Comparison of ENCODE assay signal across 19 mouse cellular contexts in genomic region chr6:82879463-82880089, GRCm38 (mm10). TPM values are rescaled to one million over a fixed set of nuclear protein-coding genes. Genes with fewer than 3 reads are reported as not detected.
DNase-seq lines count a peak whose midpoint lies in the region; ATAC-seq and TF ChIP-seq lines count a peak whose summit lies in the region.
"Had no signal": no experiment of that assay in that cellular context is flagged by ENCODE, and none has a peak within 500 bp of the region (broad histone marks: within the 10 kb centered on the region; RNA-seq: fewer than 3 reads in every experiment).

No protein-coding gene starts in this region.

- no peaks in the 10 kb centered on the region for H3K36me3 ChIP-seq in forebrain, postnatal 0 days (ENCODE audit: insufficient read depth)
- no peaks in the 10 kb centered on the region for H3K36me3 ChIP-seq in forebrain, embryonic 13.5 days (ENCODE audit: poor library complexity, severe bottlenecking)
- H3K36me3 ChIP-seq in lung, postnatal 0 days (ENCODE audit: insufficient read depth, low read length): no peaks in the 10 kb centered on the region
- H3K36me3 ChIP-seq in intestine, postnatal 0 days (ENCODE audit: control insufficient read depth, insufficient read depth): no peaks in the 10 kb centered on the region
- no peaks in the 10 kb centered on the region for H3K36me3 ChIP-seq in stomach, embryonic 16.5 days (ENCODE audit: control insufficient read depth, insufficient read depth, low read length)
- H3K36me3 ChIP-seq: forebrain, embryonic 15.5 days; heart, embryonic 13.5 days had no signal

- no peak overlapping the region for H3K4me2 ChIP-seq in forebrain, postnatal 0 days (ENCODE audit: low read depth)
- no peak overlapping the region for H3K4me2 ChIP-seq in forebrain, embryonic 13.5 days
- H3K4me2 ChIP-seq in lung, postnatal 0 days (replicated peaks; ENCODE audit: low read depth, low read length): no peak overlapping the region
- H3K4me2 ChIP-seq in intestine, postnatal 0 days (replicated peaks; ENCODE audit: low read depth): peak overlapping the region; percentile 13; the same call in 1 of the 2 replicates
- 0 out of 2 replicates have a peak overlapping the region, but pooled peaks have one; percentile 20 for H3K4me2 ChIP-seq in stomach, embryonic 16.5 days (ENCODE audit: low read depth, low read length)
- H3K4me2 ChIP-seq: forebrain, embryonic 15.5 days; heart, embryonic 13.5 days; liver, embryonic 11.5 days; lung, embryonic 14.5 days had no signal

- no peaks in the 10 kb centered on the region for H3K9me3 ChIP-seq in forebrain, postnatal 0 days (ENCODE audit: low read length)
- no peaks in the 10 kb centered on the region for H3K9me3 ChIP-seq in forebrain, embryonic 13.5 days (replicated peaks)
- H3K9me3 ChIP-seq in lung, postnatal 0 days (ENCODE audit: low read length): no peaks in the 10 kb centered on the region
- H3K9me3 ChIP-seq in intestine, postnatal 0 days (ENCODE audit: control insufficient read depth): no peaks in the 10 kb centered on the region
- H3K9me3 ChIP-seq in stomach, embryonic 16.5 days (replicated peaks; ENCODE audit: control insufficient read depth, low read length): no peaks in the 10 kb centered on the region
- H3K9me3 ChIP-seq: forebrain, embryonic 15.5 days; heart, embryonic 13.5 days had no signal

- no peak overlapping the region for H3K27ac ChIP-seq in forebrain, postnatal 0 days (ENCODE audit: low read depth, low read length)
- no peak overlapping the region for H3K27ac ChIP-seq in forebrain, embryonic 13.5 days
- no peak overlapping the region for H3K27ac ChIP-seq in lung, postnatal 0 days (ENCODE audit: low read length)
- H3K27ac ChIP-seq in intestine, postnatal 0 days (ENCODE audit: low read depth, low read length): no peak overlapping the region
- H3K27ac ChIP-seq in stomach, embryonic 16.5 days (ENCODE audit: low read length): peak overlapping the region; percentile 31; the same call in 1 of the 2 replicates
- H3K27ac ChIP-seq: forebrain, embryonic 15.5 days; heart, embryonic 13.5 days; hindbrain, postnatal 0 days had no signal

- H3K27me3 ChIP-seq in forebrain, postnatal 0 days (ENCODE audit: insufficient read depth, low read length): no peaks in the 10 kb centered on the region
- no peaks in the 10 kb centered on the region for H3K27me3 ChIP-seq in forebrain, embryonic 13.5 days
- no peaks in the 10 kb centered on the region for H3K27me3 ChIP-seq in lung, postnatal 0 days (replicated peaks; ENCODE audit: insufficient read depth, low read length)
- no peaks in the 10 kb centered on the region for H3K27me3 ChIP-seq in intestine, postnatal 0 days (replicated peaks; ENCODE audit: control insufficient read depth, insufficient read depth, low read length)
- no peaks in the 10 kb centered on the region for H3K27me3 ChIP-seq in stomach, embryonic 16.5 days (ENCODE audit: control insufficient read depth, insufficient read depth, low read length)
- H3K27me3 ChIP-seq: CH12.LX; forebrain, embryonic 15.5 days; heart, embryonic 13.5 days had no signal

- H3K9ac ChIP-seq in forebrain, postnatal 0 days: no peak overlapping the region
- H3K9ac ChIP-seq in forebrain, embryonic 13.5 days: no peak overlapping the region
- no peak overlapping the region for H3K9ac ChIP-seq in lung, postnatal 0 days (replicated peaks; ENCODE audit: low read depth)
- H3K9ac ChIP-seq in intestine, postnatal 0 days (ENCODE audit: low read depth, low read length): no peak overlapping the region
- H3K9ac ChIP-seq in stomach, embryonic 16.5 days (ENCODE audit: low read length): no peak overlapping the region
- H3K9ac ChIP-seq: forebrain, embryonic 15.5 days; heart, embryonic 13.5 days; lung, embryonic 14.5 days had no signal

- TF ChIP-seq CTCF in forebrain, postnatal 0 days (IDR thresholded peaks at IDR 0.05; ENCODE audit: low read depth): no peak
- no peak for TF ChIP-seq CTCF in lung, postnatal 0 days (IDR thresholded peaks at IDR 0.05)
- TF ChIP-seq CTCF in intestine, postnatal 0 days (IDR thresholded peaks at IDR 0.05; ENCODE audit: low read depth): no peak

- ATAC-seq in forebrain, postnatal 0 days: peak; percentile 81; the same call in 1 of the 2 replicates
- no peak for ATAC-seq in forebrain, embryonic 13.5 days
- ATAC-seq in lung, postnatal 0 days: no peak
- peak; percentile 44; the same call in 1 of the 2 replicates for ATAC-seq in intestine, postnatal 0 days
- peak; percentile 59; the same call in 1 of the 2 replicates for ATAC-seq in stomach, embryonic 16.5 days (ENCODE audit: insufficient read depth, low FRiP score)
- ATAC-seq: forebrain, embryonic 15.5 days; hindbrain, postnatal 0 days; midbrain, embryonic 16.5 days had no signal

- 66% methylated on average over 11 of the region's 11 CpGs for WGBS in forebrain, postnatal 0 days
- 72% methylated on average over 11 of the region's 11 CpGs for WGBS in forebrain, embryonic 13.5 days
- WGBS in lung, postnatal 0 days: 42% methylated on average over 11 of the region's 11 CpGs
- 32% methylated on average over 11 of the region's 11 CpGs for WGBS in intestine, postnatal 0 days
- 42% methylated on average over 11 of the region's 11 CpGs for WGBS in stomach, embryonic 16.5 days

- peak; percentile 10 for DNase-seq in forebrain, postnatal 0 days
- peak; percentile 23 for DNase-seq in lung, postnatal 25 days (ENCODE audit: low spot score)
- DNase-seq in lung, postnatal 0 days (ENCODE audit: low spot score): no peak
- DNase-seq in spleen, adult 18-20 months: no peak
- DNase-seq in retina, postnatal 1 day: no peak
- DNase-seq: adrenal gland, adult 8-10 months; cerebellum, adult 2 months; heart, adult 11 months; lung, embryonic 14.5 days had no signal

- no peaks in the 10 kb centered on the region for H3K4me1 ChIP-seq in forebrain, postnatal 0 days (ENCODE audit: insufficient read depth)
- no peaks in the 10 kb centered on the region for H3K4me1 ChIP-seq in forebrain, embryonic 13.5 days
- H3K4me1 ChIP-seq in lung, postnatal 0 days (ENCODE audit: insufficient read depth, low read depth, low read length): no peaks in the 10 kb centered on the region
- no peaks in the 10 kb centered on the region; the same call in none of the 2 replicates for H3K4me1 ChIP-seq in intestine, postnatal 0 days (replicated peaks; ENCODE audit: control insufficient read depth, insufficient read depth, low read length)
- 0 out of 2 replicates have a peak, but pooled peaks cover 2% of the 10 kb centered on the region for H3K4me1 ChIP-seq in stomach, embryonic 16.5 days (ENCODE audit: control insufficient read depth, insufficient read depth, low read length)
- H3K4me1 ChIP-seq: forebrain, embryonic 15.5 days had no signal

- no peak overlapping the region for H3K4me3 ChIP-seq in forebrain, postnatal 0 days (ENCODE audit: low read depth, low read length)
- no peak overlapping the region for H3K4me3 ChIP-seq in forebrain, embryonic 13.5 days
- no peak overlapping the region for H3K4me3 ChIP-seq in lung, postnatal 0 days (ENCODE audit: low read depth, low read length)
- H3K4me3 ChIP-seq in intestine, postnatal 0 days (ENCODE audit: low read depth, low read length): no peak overlapping the region
- no peak overlapping the region for H3K4me3 ChIP-seq in stomach, embryonic 16.5 days (replicated peaks; ENCODE audit: low read length)
- H3K4me3 ChIP-seq: forebrain, embryonic 15.5 days; heart, embryonic 13.5 days; megakaryocyte, embryonic 14.5 days had no signal

- no peak for TF ChIP-seq EP300 in lung, postnatal 0 days (IDR thresholded peaks at IDR 0.05)

RNA-seq across cellular contexts. Expression of gene Sema4f, which starts 60.0 kb away (rescaled TPM):
- 13.6 and 17.4 TPM in 2 replicates for total RNA-seq in forebrain, postnatal 0 days (2014; rRNA removed)
- polyA plus RNA-seq in forebrain, postnatal 0 days (2015; fragmentation: Nextera tagmentation; extraction: Ambion mirVana): 11.5 and 20.6 TPM in 2 replicates
- 5.9 and 7.3 TPM in 2 replicates for polyA plus RNA-seq in forebrain, embryonic 13.5 days (2015; fragmentation: Nextera tagmentation; extraction: Ambion mirVana)
- polyA plus RNA-seq in lung, postnatal 0 days (2015; fragmentation: Nextera tagmentation; extraction: Ambion mirVana): 8.8 and 14.3 TPM in 2 replicates
- 0.56 and 0.64 TPM in 2 replicates for polyA plus RNA-seq in intestine, postnatal 0 days (2015; fragmentation: Nextera tagmentation; extraction: Ambion mirVana)
- 1.4 and 1.5 TPM in 2 replicates for polyA plus RNA-seq in stomach, embryonic 16.5 days (2015; fragmentation: Nextera tagmentation; extraction: Ambion mirVana)

Comparison
In these comparisons a context has a peak if more than half of its experiments do, and no peak if none do; other contexts are left out.
1. ATAC-seq: peak in forebrain, postnatal 0 days (single experiment), intestine, postnatal 0 days (single experiment) and stomach, embryonic 16.5 days (single experiment); none in forebrain, embryonic 13.5 days (single experiment) and lung, postnatal 0 days (single experiment).
2. DNase-seq: peak in forebrain, postnatal 0 days (single experiment) and lung, postnatal 25 days (single experiment); none in lung, postnatal 0 days (single experiment), spleen, adult 18-20 months (0 of 2) and retina, postnatal 1 day (single experiment).
3. H3K4me2 ChIP-seq: peak in intestine, postnatal 0 days (single experiment) and stomach, embryonic 16.5 days (single experiment); none in forebrain, postnatal 0 days (single experiment), forebrain, embryonic 13.5 days (single experiment) and lung, postnatal 0 days (single experiment).